Mouse (Mus musculus): ENCODE measurements around the gene Aldh1a1.

DNA sequence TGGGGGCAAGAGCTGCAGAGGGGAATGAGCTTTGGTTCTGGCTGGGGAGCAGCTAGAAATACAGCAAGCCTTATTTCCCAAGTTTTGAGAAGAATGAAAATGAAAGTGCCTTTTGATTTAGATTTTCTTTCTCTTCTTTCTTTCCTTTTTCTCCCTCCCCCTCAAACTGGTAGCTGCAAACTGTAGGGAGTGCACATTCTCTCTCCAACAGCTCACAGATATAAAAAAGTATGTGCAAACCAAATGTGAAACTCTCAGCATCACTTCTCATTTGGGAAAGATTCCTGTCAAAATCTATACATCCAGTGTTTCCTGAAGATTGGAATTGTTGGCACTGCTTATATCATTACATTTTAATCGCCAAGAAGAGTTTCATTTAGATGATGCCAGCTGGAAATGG is 110.7 kb downstream of the Aldh1a1 start:
- TF ChIP-seq CTCF (IDR thresholded peaks at IDR 0.05; ENCODE audit: extremely low read depth, insufficient read length, insufficient replicate concordance, low read depth, low read length) (no peak), POLR2A (IDR thresholded peaks at IDR 0.05; ENCODE audit: low read depth, low read length) (no peak)
